Mouse (Mus musculus) testis, adult 2 months (tissue): ENCODE measurements around the gene Aven.

Source experiments
- CTCF ChIP-seq: fragments of 200-500 bp; IDR thresholded peaks from 2 replicates; pipeline ENCODE4 v1.5.1; 2012; ENCODE audit warnings: low read depth, mild to moderate bottlenecking, inconsistent platforms, low read length, moderate library complexity; ENCODE audit not compliant: control insufficient read depth, insufficient read depth, insufficient replicate concordance
- POLR2A ChIP-seq: fragments of 200-500 bp; IDR thresholded peaks from 2 replicates; pipeline ENCODE4 v1.6.1; 2012; ENCODE audit warnings: low read depth, mild to moderate bottlenecking, inconsistent platforms, low read length, moderate library complexity; ENCODE audit not compliant: control insufficient read depth

DNA sequence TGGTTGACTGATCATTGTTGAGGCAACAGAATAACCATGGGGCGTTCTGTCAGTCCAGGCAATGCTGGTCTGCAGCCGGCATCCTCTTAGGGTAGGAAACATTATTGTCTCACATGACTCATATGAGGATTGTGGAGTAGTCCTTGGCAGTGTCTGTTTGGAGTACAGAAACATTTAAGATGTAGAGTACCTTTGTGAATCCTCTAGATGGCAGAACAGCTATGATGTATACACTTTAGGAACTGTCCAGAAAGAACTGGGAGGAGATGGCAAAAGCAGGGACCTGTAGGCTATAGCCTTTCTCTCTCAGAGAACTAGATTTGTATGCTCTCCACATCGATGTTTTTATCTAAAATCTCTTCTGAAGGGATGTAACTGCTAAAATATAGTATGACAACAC is 34.2 kb downstream of the Aven start:
- TF ChIP-seq POLR2A = no peak
- TF ChIP-seq CTCF = no peak
